Mouse (Mus musculus): ENCODE measurements around the gene Kcnj6. TPM values are rescaled to one million over a fixed set of nuclear protein-coding genes. Genes with fewer than 3 reads are reported as not detected.

Kcnj6 gene
- polyA plus RNA-seq, 1 experiment from 2014 or later = not detected

Small RNA genes within 50 kb of the gene (microRNA-seq; reads per million reads assigned to microRNA genes)
- gene Gm22745 = not detected
